In genomic region chr9:48466804-48467203, GRCm38 (mm10) we compare ENCODE assay signal across 9 mouse cellular contexts. TPM values are rescaled to one million over a fixed set of nuclear protein-coding genes. Genes with fewer than 3 reads are reported as not detected.
DNase-seq lines count a peak whose midpoint lies in the region; ATAC-seq and TF ChIP-seq lines count a peak whose summit lies in the region.
"Had no signal": no experiment of that assay in that cellular context is flagged by ENCODE, and none has a peak within 500 bp of the region (broad histone marks: within the 10 kb centered on the region; RNA-seq: fewer than 3 reads in every experiment).

No protein-coding gene starts in this region.

- DNase-seq in kidney, adult 18-20 months = peak; percentile 78
- peak; percentile 77 for DNase-seq in MEL (ENCODE audit: low read depth, low spot score)
- peak; percentile 63 for DNase-seq in c-Kit-positive CD71-negative TER-119-negative erythroid progenitor cells, embryonic 14.5 days (ENCODE audit: low read depth)
- no peak for DNase-seq in heart, postnatal 0 days (ENCODE audit: low spot score)
- peak; percentile 51 for DNase-seq in liver, embryonic 11.5 days (ENCODE audit: low spot score)
- peak; percentile 63 for DNase-seq in retina, postnatal 1 day
- DNase-seq in urinary bladder, postnatal 36 days (ENCODE audit: low spot score in 2 of 2) = peak; percentile 60 to 73

- peaks cover 40% of the 10 kb centered on the region for H3K36me3 ChIP-seq in kidney, embryonic 15.5 days
- H3K36me3 ChIP-seq in MEL (ENCODE audit: control insufficient read depth in 1 of 2, insufficient read depth in 2 of 2, low read length in 2 of 2) = peaks cover 0 to 4% of the 10 kb centered on the region in 2 experiments; a peak in 2 of 4 replicates
- H3K36me3 ChIP-seq in heart, postnatal 0 days (replicated peaks; ENCODE audit: control insufficient read depth, insufficient read depth, low read length) = peaks cover 36% of the 10 kb centered on the region
- peaks cover 14% of the 10 kb centered on the region for H3K36me3 ChIP-seq in liver, embryonic 11.5 days (ENCODE audit: control insufficient read depth, insufficient read depth, low read length)

- TF ChIP-seq RAD21 in MEL (IDR thresholded peaks at IDR 0.05; ENCODE audit: low read depth, low read length) = peak; percentile 74

- no peak overlapping the region for H3K27ac ChIP-seq in kidney, embryonic 15.5 days
- no peak overlapping the region for H3K27ac ChIP-seq in MEL (ENCODE audit: control insufficient read depth, low read depth, low read length)
- H3K27ac ChIP-seq in heart, postnatal 0 days (ENCODE audit: low read depth) = no peak overlapping the region
- H3K27ac ChIP-seq in liver, embryonic 11.5 days (ENCODE audit: low read depth, low read length) = no peak overlapping the region
- H3K27ac ChIP-seq: lung, embryonic 15.5 days had no signal

- no peaks in the 10 kb centered on the region; the same call in 1 of the 2 replicates for H3K9me3 ChIP-seq in kidney, embryonic 15.5 days (replicated peaks)
- no peaks in the 10 kb centered on the region for H3K9me3 ChIP-seq in MEL (replicated peaks; ENCODE audit: insufficient read depth, low read length)
- H3K9me3 ChIP-seq in heart, postnatal 0 days (replicated peaks; ENCODE audit: control insufficient read depth, low read length) = no peaks in the 10 kb centered on the region
- H3K9me3 ChIP-seq in liver, embryonic 11.5 days (ENCODE audit: control insufficient read depth, low read length) = peaks cover 4% of the 10 kb centered on the region; the same call in 1 of the 2 replicates
- H3K9me3 ChIP-seq: lung, embryonic 15.5 days had no signal

- ATAC-seq in kidney, embryonic 15.5 days (replicated peaks; ENCODE audit: low FRiP score) = no peak
- ATAC-seq in heart, postnatal 0 days (ENCODE audit: insufficient read depth, low read depth) = no peak
- ATAC-seq in liver, embryonic 11.5 days (replicated peaks; ENCODE audit: low FRiP score) = 0 out of 2 replicates have a peak, but pooled peaks have one; percentile 34

- H3K4me1 ChIP-seq in kidney, embryonic 15.5 days = no peaks in the 10 kb centered on the region
- H3K4me1 ChIP-seq in MEL (ENCODE audit: control insufficient read depth in 1 of 2, insufficient read depth in 2 of 2, low read length in 2 of 2) = no peaks in the 10 kb centered on the region
- no peaks in the 10 kb centered on the region for H3K4me1 ChIP-seq in heart, postnatal 0 days (ENCODE audit: control insufficient read depth, insufficient read depth)
- H3K4me1 ChIP-seq in liver, embryonic 11.5 days (replicated peaks; ENCODE audit: control insufficient read depth, insufficient read depth, low read length) = no peaks in the 10 kb centered on the region
- H3K4me1 ChIP-seq: lung, embryonic 15.5 days had no signal

- no peak for TF ChIP-seq POLR2A in MEL (IDR thresholded peaks at IDR 0.05; ENCODE audit: control insufficient read depth in 1 of 2, insufficient read depth in 1 of 2, low read depth in 1 of 2, low read length in 2 of 2, poor library complexity in 1 of 2)

- H3K27me3 ChIP-seq in kidney, embryonic 15.5 days = no peaks in the 10 kb centered on the region
- H3K27me3 ChIP-seq in MEL (ENCODE audit: control insufficient read depth in 1 of 2, insufficient read depth in 2 of 2, low read length in 2 of 2) = no peaks in the 10 kb centered on the region
- H3K27me3 ChIP-seq in heart, postnatal 0 days (ENCODE audit: control insufficient read depth, insufficient read depth, low read length) = no peaks in the 10 kb centered on the region
- H3K27me3 ChIP-seq in liver, embryonic 11.5 days (replicated peaks; ENCODE audit: control insufficient read depth, insufficient read depth, low read length) = no peaks in the 10 kb centered on the region
- H3K27me3 ChIP-seq: lung, embryonic 15.5 days had no signal

- no peak overlapping the region for H3K9ac ChIP-seq in kidney, embryonic 15.5 days
- no peak overlapping the region for H3K9ac ChIP-seq in MEL (ENCODE audit: control insufficient read depth, low read depth, low read length, poor library complexity, severe bottlenecking)
- H3K9ac ChIP-seq in heart, postnatal 0 days (replicated peaks; ENCODE audit: low read depth, low read length) = no peak overlapping the region
- no peak overlapping the region for H3K9ac ChIP-seq in liver, embryonic 11.5 days (ENCODE audit: low read depth, low read length)
- H3K9ac ChIP-seq: lung, embryonic 15.5 days had no signal

- no peak for TF ChIP-seq EP300 in MEL (IDR thresholded peaks at IDR 0.05; ENCODE audit: low read depth in 1 of 2, low read length in 2 of 2)
- TF ChIP-seq EP300 in heart, postnatal 0 days (IDR thresholded peaks at IDR 0.05; ENCODE audit: low read depth) = no peak

- no peak overlapping the region for H3K4me2 ChIP-seq in kidney, embryonic 15.5 days
- H3K4me2 ChIP-seq in heart, postnatal 0 days (ENCODE audit: low read depth, low read length) = no peak overlapping the region
- no peak overlapping the region for H3K4me2 ChIP-seq in liver, embryonic 11.5 days
- H3K4me2 ChIP-seq: lung, embryonic 15.5 days had no signal

- no peaks in the 10 kb centered on the region for H3K79me2 ChIP-seq in MEL (ENCODE audit: control insufficient read depth, insufficient read depth, low read length, poor library complexity)

- 77% methylated on average over 3 of the region's 3 CpGs for WGBS in kidney, embryonic 15.5 days
- WGBS in heart, postnatal 0 days = 61% methylated on average over 3 of the region's 3 CpGs
- 48% methylated on average over 3 of the region's 3 CpGs for WGBS in liver, embryonic 11.5 days

- peak; percentile 61 to 95 (median 77) for TF ChIP-seq CTCF in MEL (IDR thresholded peaks at IDR 0.05 in 2 of 3, conservative IDR thresholded peaks at IDR 0.05 in 1 of 3; ENCODE audit: control insufficient read depth in 1 of 3, insufficient read depth in 1 of 3, low read depth in 2 of 3, low read length in 3 of 3, poor library complexity in 1 of 3, severe bottlenecking in 1 of 3)
- TF ChIP-seq CTCF in heart, postnatal 0 days (IDR thresholded peaks at IDR 0.05; ENCODE audit: low read depth) = peak; percentile 84

- no peak overlapping the region for H3K4me3 ChIP-seq in kidney, embryonic 15.5 days (replicated peaks)
- H3K4me3 ChIP-seq in MEL (ENCODE audit: control insufficient read depth in 1 of 2, insufficient read depth in 1 of 2, low read depth in 2 of 2, low read length in 2 of 2) = no peak overlapping the region
- no peak overlapping the region for H3K4me3 ChIP-seq in heart, postnatal 0 days (ENCODE audit: low read depth, low read length)
- no peak overlapping the region for H3K4me3 ChIP-seq in liver, embryonic 11.5 days (ENCODE audit: low read depth, low read length)
- H3K4me3 ChIP-seq: lung, embryonic 15.5 days had no signal

TF ChIP-seq in MEL, 35 proteins besides CTCF, POLR2A, EP300 and RAD21 (continues in another document):
- TF ChIP-seq GABPA (IDR thresholded peaks at IDR 0.05; ENCODE audit: low read depth, low read length) (no peak), USF2 (IDR thresholded peaks at IDR 0.05; ENCODE audit: borderline replicate concordance in 1 of 2, insufficient read depth in 1 of 2, low read depth in 1 of 2, low read length in 2 of 2) (no peak), CHD1 (IDR thresholded peaks at IDR 0.05; ENCODE audit: low read depth, low read length) (no peak), CHD2 (IDR thresholded peaks at IDR 0.05; ENCODE audit: low read length) (no peak), UBTF (IDR thresholded peaks at IDR 0.05; ENCODE audit: borderline replicate concordance, insufficient read depth, low read depth, low read length) (no peak), MAX (IDR thresholded peaks at IDR 0.05; ENCODE audit: low read length) (no peak), ELF1 (IDR thresholded peaks at IDR 0.05; ENCODE audit: low read depth, low read length) (no peak), TCF12 (IDR thresholded peaks at IDR 0.05; ENCODE audit: low read depth, low read length) (no peak), MAFK (IDR thresholded peaks at IDR 0.05; ENCODE audit: borderline replicate concordance, low read depth, low read length) (peak; percentile 95), SMC3 (IDR thresholded peaks at IDR 0.05; ENCODE audit: low read depth, low read length) (peak; percentile 66), POLR2AphosphoS2 (IDR thresholded peaks at IDR 0.05; ENCODE audit: low read length) (peak; percentile 58; the same call in 1 of the 2 replicates), ZKSCAN1 (IDR thresholded peaks at IDR 0.05; ENCODE audit: low read depth, low read length) (no peak), JUND (IDR thresholded peaks at IDR 0.05; ENCODE audit: low read depth, low read length) (no peak), KAT2A (conservative IDR thresholded peaks at IDR 0.05; ENCODE audit: low read depth, low read length) (no peak), MAZ (IDR thresholded peaks at IDR 0.05; ENCODE audit: low read depth, low read length) (no peak)

RNA-seq across cellular contexts. Expression of gene Rexo2, which starts 13.6 kb away (rescaled TPM):
- polyA plus RNA-seq in kidney, embryonic 15.5 days (2015; fragmentation: Nextera tagmentation; extraction: Ambion mirVana) = 116 TPM in 2 replicates
- 183 and 190 TPM in 2 replicates for total RNA-seq in MEL (2012; rRNA removed)
- 100 to 1,000 TPM in 1 of 2 experiments, not detected in 1; 338 TPM for polyA plus RNA-seq in MEL (2012; ENCODE audit: insufficient read depth in 1 of 2, insufficient read length in 2 of 2, low read depth in 1 of 2, low replicate concordance in 2 of 2, missing spikeins in 1 of 2)
- 21.6 and 27.5 TPM in 2 replicates for total RNA-seq in heart, postnatal 0 days (2014; rRNA removed; ENCODE audit: low replicate concordance)
- 90.4 and 93.9 TPM in 2 replicates for polyA plus RNA-seq in heart, postnatal 0 days (2015; fragmentation: Nextera tagmentation; extraction: Ambion mirVana)
- 173 TPM in 2 replicates for polyA plus RNA-seq in liver, embryonic 11.5 days (2014; fragmentation: Nextera tagmentation; extraction: Ambion mirVana)

RNA-seq across cellular contexts. Expression of gene Rbm7, which starts 28.3 kb away (rescaled TPM):
- 119 and 125 TPM in 2 replicates for polyA plus RNA-seq in kidney, embryonic 15.5 days (2015; fragmentation: Nextera tagmentation; extraction: Ambion mirVana)
- total RNA-seq in MEL (2012; rRNA removed) = 47.3 and 51.3 TPM in 2 replicates
- 10 to 100 TPM in 1 of 2 experiments, not detected in 1; 48.4 TPM for polyA plus RNA-seq in MEL (2012; ENCODE audit: insufficient read depth in 1 of 2, insufficient read length in 2 of 2, low read depth in 1 of 2, low replicate concordance in 2 of 2, missing spikeins in 1 of 2)
- total RNA-seq in heart, postnatal 0 days (2014; rRNA removed; ENCODE audit: low replicate concordance) = 37.8 and 52.2 TPM in 2 replicates
- 62.7 and 68.3 TPM in 2 replicates for polyA plus RNA-seq in heart, postnatal 0 days (2015; fragmentation: Nextera tagmentation; extraction: Ambion mirVana)
- 110 and 121 TPM in 2 replicates for polyA plus RNA-seq in liver, embryonic 11.5 days (2014; fragmentation: Nextera tagmentation; extraction: Ambion mirVana)

RNA-seq across cellular contexts. Expression of gene Gm5617, which starts 28.4 kb away (rescaled TPM):
- 33.7 and 38.8 TPM in 2 replicates for polyA plus RNA-seq in kidney, embryonic 15.5 days (2015; fragmentation: Nextera tagmentation; extraction: Ambion mirVana)
- 1.1 and 1.7 TPM in 2 replicates for total RNA-seq in MEL (2012; rRNA removed)
- polyA plus RNA-seq in MEL (2012; ENCODE audit: insufficient read depth in 1 of 2, insufficient read length in 2 of 2, low read depth in 1 of 2, low replicate concordance in 2 of 2, missing spikeins in 1 of 2) = 1 to 10 TPM in 1 of 2 experiments, not detected in 1; 1.8 TPM
- 27.4 and 43.3 TPM in 2 replicates for total RNA-seq in heart, postnatal 0 days (2014; rRNA removed; ENCODE audit: low replicate concordance)
- polyA plus RNA-seq in heart, postnatal 0 days (2015; fragmentation: Nextera tagmentation; extraction: Ambion mirVana) = 63.4 and 64.7 TPM in 2 replicates
- polyA plus RNA-seq in liver, embryonic 11.5 days (2014; fragmentation: Nextera tagmentation; extraction: Ambion mirVana) = 22.0 and 29.8 TPM in 2 replicates
